Mouse (Mus musculus): Measurements from ENCODE around the gene Anxa11. TPM values are rescaled to one million over a fixed set of nuclear protein-coding genes. Genes with fewer than 3 reads are reported as not detected.

Anxa11 gene
- polyA plus RNA-seq, 1 experiment from 2014 or later: 35.5 TPM

GRCm38 (mm10) chr14:25853717-25854452, 11.9 kb downstream of the Anxa11 start:
- Histone ChIP-seq H3K36me3 (ENCODE audit: control insufficient read depth, insufficient read depth, low read length) (no peaks in the 10 kb centered on the region), H3K9ac (replicated peaks; ENCODE audit: low read depth, low read length) (no peak overlapping the region), H3K9me3 (ENCODE audit: control insufficient read depth, low read depth, low read length) (no peaks in the 10 kb centered on the region), H3K27ac (ENCODE audit: low read length) (no peak overlapping the region), H3K4me2 (replicated peaks; ENCODE audit: low read depth, low read length) (no peak overlapping the region), H3K27me3 (ENCODE audit: control insufficient read depth, insufficient read depth, low read length) (no peaks in the 10 kb centered on the region), H3K4me1 (ENCODE audit: control insufficient read depth, insufficient read depth, low read length) (peaks cover 9% of the 10 kb centered on the region; the same call in 1 of the 2 replicates), H3K4me3 (ENCODE audit: low read depth, low read length) (no peak overlapping the region)
- ATAC-seq (ENCODE audit: insufficient number of reproducible peaks, insufficient read depth, low FRiP score, low read depth): no peak
- WGBS: 88% methylated on average over 16 of the region's 16 CpGs

- H3K4me1 ChIP-seq (ENCODE audit: control insufficient read depth, insufficient read depth, low read length): peaks cover 9% of the 10 kb centered on the region; the same call in 1 of the 2 replicates
- ATAC-seq (ENCODE audit: insufficient number of reproducible peaks, insufficient read depth, low FRiP score, low read depth): no peak
- H3K27me3 ChIP-seq (ENCODE audit: control insufficient read depth, insufficient read depth, low read length): no peaks in the 10 kb centered on the region
- H3K4me2 ChIP-seq (replicated peaks; ENCODE audit: low read depth, low read length): no peak overlapping the region
- no peak overlapping the region for H3K27ac ChIP-seq (ENCODE audit: low read length)
- no peak overlapping the region for H3K9ac ChIP-seq (replicated peaks; ENCODE audit: low read depth, low read length)
- no peak overlapping the region for H3K4me3 ChIP-seq (ENCODE audit: low read depth, low read length)
- no peaks in the 10 kb centered on the region for H3K9me3 ChIP-seq (ENCODE audit: control insufficient read depth, low read depth, low read length)
- H3K36me3 ChIP-seq (ENCODE audit: control insufficient read depth, insufficient read depth, low read length): no peaks in the 10 kb centered on the region
- WGBS: 39% methylated on average over 8 of the region's 8 CpGs
Observed at GRCm38 (mm10) chr14:25855241-25855885, 13.4 kb downstream of the Anxa11 start.

- Histone ChIP-seq H3K9ac (replicated peaks; ENCODE audit: low read depth, low read length) (no peak overlapping the region), H3K4me2 (replicated peaks; ENCODE audit: low read depth, low read length) (no peak overlapping the region), H3K27me3 (ENCODE audit: control insufficient read depth, insufficient read depth, low read length) (no peaks in the 10 kb centered on the region), H3K4me3 (ENCODE audit: low read depth, low read length) (no peak overlapping the region), H3K4me1 (ENCODE audit: control insufficient read depth, insufficient read depth, low read length) (peaks cover 7% of the 10 kb centered on the region; the same call in 1 of the 2 replicates), H3K36me3 (ENCODE audit: control insufficient read depth, insufficient read depth, low read length) (no peaks in the 10 kb centered on the region), H3K9me3 (ENCODE audit: control insufficient read depth, low read depth, low read length) (no peaks in the 10 kb centered on the region), H3K27ac (ENCODE audit: low read length) (peak overlapping the region; percentile 33; the same call in 1 of the 2 replicates)
- peak; percentile 62 for ATAC-seq (ENCODE audit: insufficient number of reproducible peaks, insufficient read depth, low FRiP score, low read depth)
- WGBS: 54% methylated on average over 3 of the region's 3 CpGs
Observed at GRCm38 (mm10) chr14:25857168-25857621, 15.2 kb downstream of the Anxa11 start.

- no peaks in the 10 kb centered on the region for H3K27me3 ChIP-seq (ENCODE audit: control insufficient read depth, insufficient read depth, low read length)
- ATAC-seq (ENCODE audit: insufficient number of reproducible peaks, insufficient read depth, low FRiP score, low read depth): no peak
- WGBS: 74% methylated on average over 8 of the region's 8 CpGs
- peaks cover 7% of the 10 kb centered on the region; the same call in 1 of the 2 replicates for H3K4me1 ChIP-seq (ENCODE audit: control insufficient read depth, insufficient read depth, low read length)
- no peak overlapping the region for H3K9ac ChIP-seq (replicated peaks; ENCODE audit: low read depth, low read length)
- no peak overlapping the region for H3K27ac ChIP-seq (ENCODE audit: low read length)
- no peak overlapping the region for H3K4me2 ChIP-seq (replicated peaks; ENCODE audit: low read depth, low read length)
- no peaks in the 10 kb centered on the region for H3K9me3 ChIP-seq (ENCODE audit: control insufficient read depth, low read depth, low read length)
- H3K4me3 ChIP-seq (ENCODE audit: low read depth, low read length): no peak overlapping the region
- no peaks in the 10 kb centered on the region for H3K36me3 ChIP-seq (ENCODE audit: control insufficient read depth, insufficient read depth, low read length)
Observed at GRCm38 (mm10) chr14:25857940-25858339, 16.0 kb downstream of the Anxa11 start.

GRCm38 (mm10) chr14:25861771-25862530, 20.0 kb downstream of the Anxa11 start:
- no peak overlapping the region for H3K9ac ChIP-seq (replicated peaks; ENCODE audit: low read depth, low read length)
- WGBS: 87% methylated on average over 13 of the region's 13 CpGs
- no peak for ATAC-seq (ENCODE audit: insufficient number of reproducible peaks, insufficient read depth, low FRiP score, low read depth)
- H3K4me2 ChIP-seq (replicated peaks; ENCODE audit: low read depth, low read length): no peak overlapping the region
- H3K27me3 ChIP-seq (ENCODE audit: control insufficient read depth, insufficient read depth, low read length): no peaks in the 10 kb centered on the region
- H3K4me3 ChIP-seq (ENCODE audit: low read depth, low read length): no peak overlapping the region
- 0 out of 2 replicates have a peak, but pooled peaks cover 4% of the 10 kb centered on the region for H3K4me1 ChIP-seq (ENCODE audit: control insufficient read depth, insufficient read depth, low read length)
- no peaks in the 10 kb centered on the region for H3K36me3 ChIP-seq (ENCODE audit: control insufficient read depth, insufficient read depth, low read length)
- no peak overlapping the region for H3K27ac ChIP-seq (ENCODE audit: low read length)
- H3K9me3 ChIP-seq (ENCODE audit: control insufficient read depth, low read depth, low read length): no peaks in the 10 kb centered on the region

GRCm38 (mm10) chr14:25863721-25864120, 21.8 kb downstream of the Anxa11 start:
- no peak overlapping the region for H3K9ac ChIP-seq (replicated peaks; ENCODE audit: low read depth, low read length)
- no peaks in the 10 kb centered on the region for H3K9me3 ChIP-seq (ENCODE audit: control insufficient read depth, low read depth, low read length)
- H3K4me3 ChIP-seq (ENCODE audit: low read depth, low read length): no peak overlapping the region
- no peaks in the 10 kb centered on the region for H3K27me3 ChIP-seq (ENCODE audit: control insufficient read depth, insufficient read depth, low read length)
- H3K36me3 ChIP-seq (ENCODE audit: control insufficient read depth, insufficient read depth, low read length): no peaks in the 10 kb centered on the region
- no peak for ATAC-seq (ENCODE audit: insufficient number of reproducible peaks, insufficient read depth, low FRiP score, low read depth)
- 0 out of 2 replicates have a peak, but pooled peaks cover 4% of the 10 kb centered on the region for H3K4me1 ChIP-seq (ENCODE audit: control insufficient read depth, insufficient read depth, low read length)
- 53% methylated on average over 2 of the region's 2 CpGs for WGBS
- H3K4me2 ChIP-seq (replicated peaks; ENCODE audit: low read depth, low read length): no peak overlapping the region
- no peak overlapping the region for H3K27ac ChIP-seq (ENCODE audit: low read length)

- 71% methylated on average over 5 of the region's 5 CpGs for WGBS
- no peak overlapping the region for H3K27ac ChIP-seq (ENCODE audit: low read length)
- no peak overlapping the region for H3K4me2 ChIP-seq (replicated peaks; ENCODE audit: low read depth, low read length)
- no peaks in the 10 kb centered on the region for H3K9me3 ChIP-seq (ENCODE audit: control insufficient read depth, low read depth, low read length)
- H3K4me1 ChIP-seq (ENCODE audit: control insufficient read depth, insufficient read depth, low read length): 0 out of 2 replicates have a peak, but pooled peaks cover 4% of the 10 kb centered on the region
- H3K36me3 ChIP-seq (ENCODE audit: control insufficient read depth, insufficient read depth, low read length): no peaks in the 10 kb centered on the region
- no peak overlapping the region for H3K9ac ChIP-seq (replicated peaks; ENCODE audit: low read depth, low read length)
- no peaks in the 10 kb centered on the region for H3K27me3 ChIP-seq (ENCODE audit: control insufficient read depth, insufficient read depth, low read length)
- no peak overlapping the region for H3K4me3 ChIP-seq (ENCODE audit: low read depth, low read length)
- no peak for ATAC-seq (ENCODE audit: insufficient number of reproducible peaks, insufficient read depth, low FRiP score, low read depth)
Observed at GRCm38 (mm10) chr14:25865251-25865650, 23.3 kb downstream of the Anxa11 start.

- Histone ChIP-seq H3K4me2 (replicated peaks; ENCODE audit: low read depth, low read length) (no peak overlapping the region), H3K4me1 (ENCODE audit: control insufficient read depth, insufficient read depth, low read length) (0 out of 2 replicates have a peak, but pooled peaks cover 4% of the 10 kb centered on the region), H3K4me3 (ENCODE audit: low read depth, low read length) (no peak overlapping the region), H3K27ac (ENCODE audit: low read length) (no peak overlapping the region), H3K27me3 (ENCODE audit: control insufficient read depth, insufficient read depth, low read length) (no peaks in the 10 kb centered on the region), H3K36me3 (ENCODE audit: control insufficient read depth, insufficient read depth, low read length) (no peaks in the 10 kb centered on the region), H3K9ac (replicated peaks; ENCODE audit: low read depth, low read length) (no peak overlapping the region), H3K9me3 (ENCODE audit: control insufficient read depth, low read depth, low read length) (no peaks in the 10 kb centered on the region)
- ATAC-seq (ENCODE audit: insufficient number of reproducible peaks, insufficient read depth, low FRiP score, low read depth): no peak
- WGBS: 80% methylated on average over 6 of the region's 6 CpGs
Observed at GRCm38 (mm10) chr14:25866384-25866783, 24.4 kb downstream of the Anxa11 start.
